Mouse (Mus musculus) 416B (cell line): ENCODE data around the gene Krtap9-3.

ENCODE experiments used
- DNase-seq: peaks from one replicate; pipeline ENCODE4 v3.0.0; 2011; ENCODE audit warnings: low read depth

Krtap9-3 gene

DNA sequence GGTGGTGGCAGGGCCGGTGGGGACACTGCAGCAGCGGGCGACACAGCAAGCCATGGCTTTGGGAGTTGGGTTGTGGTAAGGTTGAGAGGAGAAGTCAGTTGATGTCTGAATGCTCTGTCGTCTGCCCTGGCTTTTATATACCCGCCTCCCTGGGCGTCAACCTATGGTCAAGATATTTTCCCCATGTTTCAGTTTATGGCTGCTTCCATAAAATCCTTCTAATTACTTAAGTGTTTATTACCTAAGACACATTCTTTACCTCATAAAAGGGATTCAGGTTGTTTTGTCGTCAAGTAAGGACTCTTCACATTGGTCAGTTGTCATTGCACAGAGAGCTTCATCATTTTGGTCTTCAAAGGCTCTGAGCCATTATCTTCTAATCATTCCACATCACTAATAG, 31.4 kb downstream of the Krtap9-3 start, which contains the start of gene Krtap3-1:
TSS of gene Krtap3-1 (minus strand) at position 101 of the 400 bp plus-strand sequence.
- DNase-seq: no peak

GRCm38 (mm10) chr11:99562580-99562979, 35.3 kb downstream of the Krtap9-3 start:
- no peak for DNase-seq

DNA sequence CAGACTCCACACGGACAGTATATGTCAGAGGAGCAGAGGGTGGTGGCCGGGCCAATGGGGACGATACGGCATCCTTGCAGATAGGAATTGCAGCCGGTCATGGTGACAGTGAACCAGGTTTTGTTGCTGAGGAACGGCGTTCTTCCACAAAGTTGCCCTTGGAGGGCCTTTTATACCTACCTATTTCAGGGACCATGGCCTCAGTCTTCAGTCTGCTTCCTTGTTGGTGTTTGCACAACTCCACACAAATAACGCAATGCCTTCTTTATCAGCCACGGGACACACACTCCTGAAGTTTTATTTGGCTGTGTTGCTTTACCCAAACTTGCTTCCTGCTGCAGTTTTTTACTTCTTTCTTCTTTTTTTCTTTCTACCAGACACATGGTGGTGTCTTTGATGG, 38.5 kb downstream of the Krtap9-3 start, which contains the start of gene Gm11939:
TSS of gene Gm11939 (minus strand) at position 101 of the 400 bp plus-strand sequence.
- DNase-seq: no peak

DNA sequence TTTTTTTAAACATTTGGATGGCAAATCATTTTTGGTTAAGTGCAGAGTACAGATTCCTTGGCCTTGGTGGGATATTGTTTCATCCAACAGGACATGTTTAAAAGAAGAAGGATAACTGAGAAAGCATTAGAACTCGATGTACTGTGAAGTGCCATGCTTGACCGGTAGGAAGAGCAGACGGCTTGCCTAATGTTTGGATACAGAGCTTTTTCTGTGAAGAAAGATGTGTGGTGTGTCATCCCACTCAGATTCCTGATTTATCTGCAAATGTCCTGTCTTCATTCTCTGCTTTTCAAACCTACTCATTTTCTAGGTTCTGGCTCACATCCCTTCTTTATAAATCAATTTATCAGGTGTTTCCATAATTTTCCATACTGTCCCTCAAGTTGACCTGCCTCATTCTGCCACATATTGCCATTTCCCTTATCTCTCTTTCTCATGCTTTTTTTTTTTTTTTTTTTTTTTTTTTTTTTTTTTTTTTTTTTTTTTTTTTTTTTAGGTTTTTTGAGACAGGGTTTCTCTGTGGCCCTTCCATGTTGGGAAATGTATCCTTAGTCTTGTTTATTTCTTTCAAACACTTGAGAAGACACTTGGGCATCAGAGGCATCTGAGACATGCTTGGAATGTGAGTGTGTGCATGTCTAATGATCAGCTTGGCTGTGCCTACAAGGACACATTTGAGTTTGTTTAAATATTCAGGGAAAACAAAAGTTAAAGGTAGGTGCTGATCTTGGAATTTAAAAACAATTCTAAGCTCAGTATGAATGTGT, 39.7 kb downstream of the Krtap9-3 start:
- DNase-seq: no peak

DNA sequence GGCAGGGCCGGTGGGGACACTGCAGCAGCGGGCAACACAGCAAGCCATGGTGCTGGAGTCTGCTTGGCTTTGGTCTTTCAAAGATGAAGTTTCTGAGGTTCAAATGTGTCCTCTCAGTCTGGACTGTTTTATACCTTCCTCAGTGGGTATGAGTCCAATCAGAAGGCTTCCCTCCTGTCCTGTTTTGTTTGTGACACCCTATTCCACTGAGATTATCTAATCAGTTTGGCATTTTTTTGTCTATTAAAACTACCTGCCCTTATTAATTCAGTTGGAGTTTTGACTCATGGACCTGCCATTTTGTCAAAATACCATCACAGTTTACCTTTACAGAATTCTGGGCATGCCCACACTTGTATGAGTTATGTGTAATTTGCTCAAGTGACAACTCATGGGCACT, 41.2 kb downstream of the Krtap9-3 start, which contains the start of gene Krtap3-2:
TSS of gene Krtap3-2 (minus strand) at position 101 of the 400 bp plus-strand sequence.
- no peak for DNase-seq

DNA sequence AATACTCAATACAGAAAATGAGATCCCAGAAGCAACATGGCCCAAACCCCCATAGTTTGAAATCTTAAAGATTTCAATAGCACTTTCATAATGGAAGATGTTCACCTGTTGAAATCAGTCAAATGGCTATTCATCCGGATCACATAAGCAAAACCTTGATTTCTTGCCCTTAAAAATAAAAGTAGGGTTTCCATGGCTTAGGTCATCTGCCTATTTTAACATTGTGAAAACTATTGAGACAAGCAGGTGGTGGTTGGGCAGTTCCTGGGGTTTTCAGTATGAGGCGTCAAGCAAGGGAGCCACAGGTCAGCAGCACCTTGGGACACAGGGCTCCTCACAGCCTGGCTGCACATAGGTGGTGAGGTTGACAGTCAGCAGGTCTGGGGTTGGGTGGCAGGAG, 41.7 kb downstream of the Krtap9-3 start:
- DNase-seq: no peak

- DNase-seq: no peak
These were observed 47.1 kb downstream of the Krtap9-3 start, which contains the start of gene Krtap3-3 for GRCm38 (mm10) chr11:99550765-99551164. TSS of gene Krtap3-3 (minus strand) at chr11:99550865.

- DNase-seq: peak; percentile 12
These were observed 50.0 kb downstream of the Krtap9-3 start for GRCm38 (mm10) chr11:99547892-99548291.
